ENCODE assay signal across 8 mouse cellular contexts in genomic region chr1:178527547-178528361, GRCm38 (mm10). TPM values are rescaled to one million over a fixed set of nuclear protein-coding genes. Genes with fewer than 3 reads are reported as not detected.
DNase-seq lines count a peak whose midpoint lies in the region; ATAC-seq and TF ChIP-seq lines count a peak whose summit lies in the region.

No protein-coding gene starts in this region.

- H3K4me1 ChIP-seq in ES-Bruce4 (ENCODE audit: control insufficient read depth, insufficient read depth, low read length) = no peaks in the 10 kb centered on the region
- H3K4me1 ChIP-seq in forebrain, embryonic 15.5 days = peaks cover 39% of the 10 kb centered on the region
- H3K4me1 ChIP-seq in liver, postnatal 0 days (ENCODE audit: insufficient read depth) = peaks cover 26% of the 10 kb centered on the region
- peaks cover 28% of the 10 kb centered on the region for H3K4me1 ChIP-seq in neural tube, embryonic 15.5 days

- H3K27me3 ChIP-seq in ES-Bruce4 (ENCODE audit: control insufficient read depth, insufficient read depth, low read length, poor library complexity, severe bottlenecking) = peaks cover 15% of the 10 kb centered on the region
- peaks cover 12% of the 10 kb centered on the region for H3K27me3 ChIP-seq in forebrain, embryonic 15.5 days
- H3K27me3 ChIP-seq in liver, postnatal 0 days (ENCODE audit: insufficient read depth, low read length) = peaks cover 54% of the 10 kb centered on the region
- no peaks in the 10 kb centered on the region; the same call in 1 of the 2 replicates for H3K27me3 ChIP-seq in neural tube, embryonic 15.5 days (replicated peaks)

- peak; percentile 39 for ATAC-seq in forebrain, embryonic 15.5 days (replicated peaks)
- peak; percentile 24; the same call in 1 of the 2 replicates for ATAC-seq in liver, postnatal 0 days
- peak; percentile 36 for ATAC-seq in neural tube, embryonic 15.5 days (ENCODE audit: low FRiP score)

- H3K27ac ChIP-seq in ES-Bruce4 (ENCODE audit: insufficient read depth, low read length) = no peak overlapping the region
- H3K27ac ChIP-seq in forebrain, embryonic 15.5 days (replicated peaks) = peak overlapping the region; percentile 70
- H3K27ac ChIP-seq in liver, postnatal 0 days (ENCODE audit: low read depth) = no peak overlapping the region
- peak overlapping the region; percentile 94 for H3K27ac ChIP-seq in neural tube, embryonic 15.5 days (replicated peaks)

- DNase-seq in cerebellum, adult 11-12 months = peak; percentile 57
- peak; percentile 52 to 65 for DNase-seq in heart, postnatal 10 days
- peak; percentile 55 to 70 for DNase-seq in kidney, postnatal 4 days
- DNase-seq in liver, postnatal 0 days = peak; percentile 25
- DNase-seq in thymus, postnatal 36 days = peak; percentile 46 to 59

- intact Hi-C loops in heart, postnatal 10 days (cut with DNase I) = loop anchor here (1.0 to 5.0 kb wide), 5 partner anchors 310 to 949 kb away; no protein-coding TSS in a partner anchor

- H3K9me3 ChIP-seq in ES-Bruce4 (replicated peaks; ENCODE audit: control insufficient read depth, insufficient read depth, low read length, poor library complexity, severe bottlenecking) = no peaks in the 10 kb centered on the region
- no peaks in the 10 kb centered on the region for H3K9me3 ChIP-seq in forebrain, embryonic 15.5 days
- H3K9me3 ChIP-seq in liver, postnatal 0 days (ENCODE audit: low read length) = no peaks in the 10 kb centered on the region
- no peaks in the 10 kb centered on the region for H3K9me3 ChIP-seq in neural tube, embryonic 15.5 days (replicated peaks)

- no peak for TF ChIP-seq CTCF in ES-Bruce4 (IDR thresholded peaks at IDR 0.05; ENCODE audit: low read depth, low read length)
- no peak for TF ChIP-seq CTCF in liver, postnatal 0 days (IDR thresholded peaks at IDR 0.05; ENCODE audit: low read depth)

- no peak for TF ChIP-seq POLR2A in ES-Bruce4 (IDR thresholded peaks at IDR 0.05; ENCODE audit: insufficient read depth, low read length)

- no peak for TF ChIP-seq EP300 in ES-Bruce4 (IDR thresholded peaks at IDR 0.05; ENCODE audit: insufficient read depth, low read depth, low read length)
- no peak for TF ChIP-seq EP300 in liver, postnatal 0 days (IDR thresholded peaks at IDR 0.05; ENCODE audit: low read depth)

- no peaks in the 10 kb centered on the region for H3K36me3 ChIP-seq in ES-Bruce4 (ENCODE audit: control insufficient read depth, insufficient read depth, low read length, poor library complexity, severe bottlenecking)
- H3K36me3 ChIP-seq in forebrain, embryonic 15.5 days = no peaks in the 10 kb centered on the region
- H3K36me3 ChIP-seq in liver, postnatal 0 days (replicated peaks; ENCODE audit: insufficient read depth, low read length) = no peaks in the 10 kb centered on the region
- H3K36me3 ChIP-seq in neural tube, embryonic 15.5 days = no peaks in the 10 kb centered on the region

- peak overlapping the region; percentile 71 for H3K4me3 ChIP-seq in ES-Bruce4 (ENCODE audit: low read depth, low read length)
- peak overlapping the region; percentile 78 for H3K4me3 ChIP-seq in forebrain, embryonic 15.5 days
- H3K4me3 ChIP-seq in liver, postnatal 0 days (ENCODE audit: low read depth, low read length) = peak overlapping the region; percentile 55
- H3K4me3 ChIP-seq in neural tube, embryonic 15.5 days (replicated peaks) = peak overlapping the region; percentile 83

- under 1% methylated on average over 59 of the region's 59 CpGs for WGBS in forebrain, embryonic 15.5 days
- under 1% methylated on average over 59 of the region's 59 CpGs for WGBS in liver, postnatal 0 days (ENCODE audit: insufficient replicate concordance)
- under 1% methylated on average over 58 of the region's 59 CpGs for WGBS in neural tube, embryonic 15.5 days

- H3K4me2 ChIP-seq in forebrain, embryonic 15.5 days (replicated peaks) = peak overlapping the region; percentile 100
- H3K4me2 ChIP-seq in liver, postnatal 0 days (ENCODE audit: low read depth, low read length) = peak overlapping the region; percentile 88
- H3K4me2 ChIP-seq in neural tube, embryonic 15.5 days = peak overlapping the region; percentile 99

- peak overlapping the region; percentile 62 for H3K9ac ChIP-seq in ES-Bruce4 (ENCODE audit: low read depth, poor library complexity, severe bottlenecking)
- peak overlapping the region; percentile 73 for H3K9ac ChIP-seq in forebrain, embryonic 15.5 days (replicated peaks)
- H3K9ac ChIP-seq in liver, postnatal 0 days (replicated peaks) = no peak overlapping the region
- H3K9ac ChIP-seq in neural tube, embryonic 15.5 days (replicated peaks) = peak overlapping the region; percentile 88

RNA-seq across cellular contexts. Expression of gene Kif26b, which starts 1.2 kb away (rescaled TPM):
- polyA plus RNA-seq in ES-Bruce4 (2011; ENCODE audit: insufficient read depth, insufficient read length, low read depth, missing spikeins) = 0.31 and 0.41 TPM in 2 replicates
- 4.3 and 4.5 TPM in 2 replicates for polyA plus RNA-seq in forebrain, embryonic 15.5 days (2015; fragmentation: Nextera tagmentation; extraction: Ambion mirVana)
- total RNA-seq in heart, postnatal 10 days (2021) = 10 to 100 TPM; 10.9 to 12.9 TPM
- 0.02 TPM in 1 of 2 replicates, not detected in the other for polyA plus RNA-seq in liver, postnatal 0 days (2015; fragmentation: Nextera tagmentation; extraction: Ambion mirVana)
- polyA plus RNA-seq in neural tube, embryonic 15.5 days (2015; fragmentation: Nextera tagmentation; extraction: Ambion mirVana) = 10.6 and 11.1 TPM in 2 replicates

Comparison
In these comparisons a context has a peak if more than half of its experiments do, and no peak if none do; other contexts are left out.
1. H3K27ac ChIP-seq: peak in forebrain, embryonic 15.5 days (single experiment) and neural tube, embryonic 15.5 days (single experiment); none in ES-Bruce4 (single experiment) and liver, postnatal 0 days (single experiment).
2. Peak in every context shown above with its lines, with median percentiles within 50 percentile points of each other: H3K4me3 ChIP-seq, DNase-seq, ATAC-seq and H3K4me2 ChIP-seq.